Mouse (Mus musculus) stomach, embryonic 14.5 days (tissue): ENCODE data around the gene Atp11b. TPM values are rescaled to one million over a fixed set of nuclear protein-coding genes. Genes with fewer than 3 reads are reported as not detected.

Experiments
- ATAC-seq: fragments of 200-750 bp; cut with Nextera tagmentation; 2 replicates; pipeline ENCODE4 v1.8.0; 2017; ENCODE audit warnings: low read depth, moderate TSS enrichment; ENCODE audit not compliant: insufficient number of reproducible peaks, insufficient read depth, low FRiP score
- H3K27ac ChIP-seq: fragments of 300-500 bp; sonication (generic); 2 replicates; pipeline ENCODE4 v1.5.1; 2014; ENCODE audit warnings: mild to moderate bottlenecking, low read length, moderate library complexity, mixed read lengths
- H3K27me3 ChIP-seq: fragments of 300-500 bp; sonication (generic); 2 replicates; pipeline ENCODE4 v1.6.1; 2014; ENCODE audit warnings: low read length, control low read depth, mixed read lengths; ENCODE audit not compliant: control insufficient read depth, insufficient read depth
- H3K36me3 ChIP-seq: fragments of 300-500 bp; sonication (generic); 2 replicates; pipeline ENCODE4 v1.6.1; 2014; ENCODE audit warnings: mild to moderate bottlenecking, control low read depth, low read length, moderate library complexity, mixed read lengths; ENCODE audit not compliant: control insufficient read depth, insufficient read depth
- H3K4me1 ChIP-seq: fragments of 300-500 bp; sonication (generic); 2 replicates; pipeline ENCODE4 v1.6.1; 2014; ENCODE audit warnings: low read length, control low read depth, mixed read lengths; ENCODE audit not compliant: control insufficient read depth, insufficient read depth
- H3K4me2 ChIP-seq: fragments of 300-500 bp; sonication (generic); replicated peaks from 2 replicates; pipeline ENCODE4 v1.6.1; 2014; ENCODE audit warnings: low read depth, low read length, control low read depth
- H3K4me3 ChIP-seq: fragments of 300-500 bp; sonication (generic); 2 replicates; pipeline ENCODE4 v1.5.1; 2014; ENCODE audit warnings: low read depth, low read length, control low read depth
- H3K9ac ChIP-seq: fragments of 300-500 bp; sonication (generic); replicated peaks from 2 replicates; pipeline ENCODE4 v1.6.1; 2014; ENCODE audit warnings: low read depth, mild to moderate bottlenecking, control low read depth, low read length, moderate library complexity, mixed read lengths
- H3K9me3 ChIP-seq: fragments of 300-500 bp; sonication (generic); 2 replicates; pipeline ENCODE4 v1.6.1; 2016; ENCODE audit warnings: low read depth, low read length, control low read depth; ENCODE audit not compliant: control insufficient read depth
- WGBS: fragments of 180-500 bp; shearing (Covaris S2); extraction: QIAGEN DNeasy Blood & Tissue Kit; methylation state at CpG from one replicate; pipeline ENCODE4 v1.1.7; 2014; 5-methylcytosine and 5-hydroxymethylcytosine counted together
- polyA plus RNA-seq: library from polyadenylated mRNA; unstranded; fragments of >200 nt; fragmentation: Nextera tagmentation; extraction: Ambion mirVana; gene quantifications from 2 replicates; pipeline ENCODE4 v1.2.1, GENCODE M21; 2014

Gene Atp11b
- polyA plus RNA-seq, 1 experiment from 2014 or later: 52.3 TPM

- WGBS: 49% methylated on average over 5 of the region's 5 CpGs
- Histone ChIP-seq H3K27ac (no peak overlapping the region), H3K4me1 (no peaks in the 10 kb centered on the region; the same call in 1 of the 2 replicates), H3K9ac (no peak overlapping the region), H3K27me3 (no peaks in the 10 kb centered on the region), H3K4me2 (no peak overlapping the region), H3K9me3 (no peaks in the 10 kb centered on the region), H3K36me3 (no peaks in the 10 kb centered on the region), H3K4me3 (no peak overlapping the region)
- ATAC-seq: no peak
Measured at GRCm38 (mm10) chr3:35750286-35750685, 3.6 kb upstream of the Atp11b start.

- H3K4me1 ChIP-seq: no peaks in the 10 kb centered on the region; the same call in 1 of the 2 replicates
- H3K4me3 ChIP-seq: no peak overlapping the region
- no peak for ATAC-seq
- H3K36me3 ChIP-seq: no peaks in the 10 kb centered on the region
- H3K9ac ChIP-seq: no peak overlapping the region
- H3K4me2 ChIP-seq: no peak overlapping the region
- no peaks in the 10 kb centered on the region for H3K27me3 ChIP-seq
- no peak overlapping the region for H3K27ac ChIP-seq
- no peaks in the 10 kb centered on the region for H3K9me3 ChIP-seq
- WGBS: 40% methylated on average over 2 of the region's 2 CpGs
Measured at GRCm38 (mm10) chr3:35751724-35752123, 2.2 kb upstream of the Atp11b start.

GRCm38 (mm10) chr3:35762735-35763134, 8.8 kb downstream of the Atp11b start:
- no peak overlapping the region for H3K27ac ChIP-seq
- H3K9ac ChIP-seq: no peak overlapping the region
- no peak for ATAC-seq
- no peaks in the 10 kb centered on the region for H3K9me3 ChIP-seq
- H3K4me1 ChIP-seq: no peaks in the 10 kb centered on the region
- WGBS: 67% methylated on average over 4 of the region's 4 CpGs
- H3K4me2 ChIP-seq: no peak overlapping the region
- no peaks in the 10 kb centered on the region for H3K27me3 ChIP-seq
- no peaks in the 10 kb centered on the region for H3K36me3 ChIP-seq
- H3K4me3 ChIP-seq: no peak overlapping the region

GRCm38 (mm10) chr3:35764637-35765617, 11.0 kb downstream of the Atp11b start:
- Histone ChIP-seq H3K27ac (no peak overlapping the region), H3K9ac (no peak overlapping the region), H3K9me3 (no peaks in the 10 kb centered on the region), H3K4me1 (no peaks in the 10 kb centered on the region), H3K36me3 (no peaks in the 10 kb centered on the region), H3K4me3 (no peak overlapping the region), H3K27me3 (no peaks in the 10 kb centered on the region), H3K4me2 (no peak overlapping the region)
- 67% methylated on average over 7 of the region's 7 CpGs for whole genome bisulfite sequencing
- ATAC-seq: no peak

GRCm38 (mm10) chr3:35779748-35780147, 25.8 kb downstream of the Atp11b start:
- WGBS: 81% methylated on average over 3 of the region's 3 CpGs
- H3K4me2 ChIP-seq: no peak overlapping the region
- ATAC-seq: no peak

GRCm38 (mm10) chr3:35802040-35802439, 48.1 kb downstream of the Atp11b start:
- no peaks in the 10 kb centered on the region for H3K9me3 ChIP-seq
- 81% methylated on average over 2 of the region's 2 CpGs for WGBS

More at GRCm38 (mm10) chr3:35779748-35780147, 25.8 kb downstream of the Atp11b start:
- Histone ChIP-seq H3K4me3 (no peak overlapping the region), H3K9ac (no peak overlapping the region), H3K27ac (no peak overlapping the region), H3K4me1 (no peaks in the 10 kb centered on the region), H3K27me3 (no peaks in the 10 kb centered on the region), H3K36me3 (no peaks in the 10 kb centered on the region), H3K9me3 (no peaks in the 10 kb centered on the region)

GRCm38 (mm10) chr3:35819887-35820286, 66.0 kb downstream of the Atp11b start:
- WGBS: 86% methylated on average over 3 of the region's 3 CpGs
- H3K27ac ChIP-seq: no peak overlapping the region
- H3K9ac ChIP-seq: no peak overlapping the region
- no peak overlapping the region for H3K4me3 ChIP-seq
- H3K36me3 ChIP-seq: peaks cover 5% of the 10 kb centered on the region
- H3K4me2 ChIP-seq: no peak overlapping the region
- no peaks in the 10 kb centered on the region for H3K9me3 ChIP-seq
- no peaks in the 10 kb centered on the region for H3K4me1 ChIP-seq
- ATAC-seq: no peak
- H3K27me3 ChIP-seq: no peaks in the 10 kb centered on the region

More at GRCm38 (mm10) chr3:35802040-35802439, 48.1 kb downstream of the Atp11b start:
- ATAC-seq: no peak
- no peak overlapping the region for H3K27ac ChIP-seq
- no peak overlapping the region for H3K9ac ChIP-seq
- no peaks in the 10 kb centered on the region for H3K27me3 ChIP-seq
- no peaks in the 10 kb centered on the region for H3K4me1 ChIP-seq
- no peak overlapping the region for H3K4me2 ChIP-seq
- H3K36me3 ChIP-seq: peaks cover 15% of the 10 kb centered on the region
- H3K4me3 ChIP-seq: no peak overlapping the region

GRCm38 (mm10) chr3:35822036-35822435, 68.1 kb downstream of the Atp11b start:
- Histone ChIP-seq H3K9ac (no peak overlapping the region), H3K4me2 (no peak overlapping the region), H3K27me3 (no peaks in the 10 kb centered on the region), H3K9me3 (no peaks in the 10 kb centered on the region), H3K4me3 (no peak overlapping the region), H3K27ac (no peak overlapping the region), H3K36me3 (peaks cover 5% of the 10 kb centered on the region), H3K4me1 (no peaks in the 10 kb centered on the region)
- WGBS: 92% methylated on average over 3 of the region's 3 CpGs
- ATAC-seq: no peak
